Mouse (Mus musculus): ENCODE measurements around the gene Sh2d3c.

DNA sequence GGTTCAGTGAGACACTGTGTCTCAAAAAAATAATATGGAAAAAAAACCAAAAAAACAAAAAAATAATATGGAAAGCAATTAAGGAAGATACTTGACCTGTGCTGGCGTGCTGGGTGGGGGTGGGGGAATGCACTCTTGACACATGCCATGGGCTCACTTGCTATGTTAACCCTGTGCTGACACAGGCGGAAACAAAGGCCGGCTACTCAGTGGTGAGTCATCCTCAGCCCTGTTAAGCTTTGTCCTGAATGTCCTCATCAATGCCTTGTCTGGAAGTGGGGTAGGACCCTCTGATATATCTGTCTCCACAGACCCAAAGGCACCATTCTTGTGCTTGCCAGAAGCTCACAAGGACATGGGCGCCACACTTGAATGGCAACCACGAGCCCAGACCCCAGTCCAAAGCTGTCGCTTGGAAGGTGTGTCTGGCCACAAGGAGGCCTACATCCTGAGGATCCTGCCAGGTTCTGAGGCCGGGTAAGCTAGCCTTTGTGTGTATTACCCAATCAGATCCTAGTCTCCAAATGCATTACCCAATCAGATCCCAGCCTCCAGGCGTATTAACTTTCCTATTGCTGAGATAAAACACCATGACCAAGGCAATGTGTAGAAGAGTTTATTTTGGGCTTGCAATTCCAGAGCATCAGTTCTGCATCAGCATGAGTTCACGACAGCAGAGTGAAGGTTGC, 48.8 kb upstream of the Sh2d3c start:
- TF ChIP-seq GATA1 (IDR thresholded peaks at IDR 0.05; ENCODE audit: low read length) (no peak), TAL1 (IDR thresholded peaks at IDR 0.05; ENCODE audit: low read length) (no peak)
